Mouse (Mus musculus): Measurements from ENCODE around the gene Efcab6. TPM values are rescaled to one million over a fixed set of nuclear protein-coding genes. Genes with fewer than 3 reads are reported as not detected.
"Not testable (repeated sequence)": the region's sequence is repeated elsewhere in the genome, so short reads cannot be mapped to it uniquely, and the experiment has no call there.

The Efcab6 gene
- polyA plus RNA-seq (2014; fragmentation: Nextera tagmentation; extraction: Ambion mirVana), result 0.55 and 0.84 TPM in 2 replicates

- Histone ChIP-seq H3K4me3 (ENCODE audit: low read depth, low read length) (peak within 1 kb of the TSS; percentile 24), H3K9me3 (ENCODE audit: control insufficient read depth, low read length) (no peaks in the 10 kb centered on the region), H3K9ac (replicated peaks; ENCODE audit: low read depth, low read length) (no peak within 1 kb of the TSS), H3K36me3 (ENCODE audit: control insufficient read depth, insufficient read depth, low read length) (no peaks in the 10 kb centered on the region), H3K4me1 (ENCODE audit: control insufficient read depth, insufficient read depth, low read length) (peaks cover 12% of the 10 kb centered on the region), H3K27me3 (ENCODE audit: control insufficient read depth, insufficient read depth, low read length) (0 out of 2 replicates have a peak, but pooled peaks cover under 1% of the 10 kb centered on the region), H3K4me2 (ENCODE audit: low read depth, low read length) (peak within 1 kb of the TSS; percentile 57), H3K27ac (ENCODE audit: low read depth, low read length) (no peak within 1 kb of the TSS)
- WGBS, result 2% methylated on average over 29 of the region's 29 CpGs
- peak; percentile 81; the same call in 1 of the 2 replicates for ATAC-seq (ENCODE audit: low read depth)
Measured at GRCm38 (mm10) chr15:84065140-84065539, at the start of gene Efcab6. Efcab6 (minus strand) TSS chr15:84065379.

DNA sequence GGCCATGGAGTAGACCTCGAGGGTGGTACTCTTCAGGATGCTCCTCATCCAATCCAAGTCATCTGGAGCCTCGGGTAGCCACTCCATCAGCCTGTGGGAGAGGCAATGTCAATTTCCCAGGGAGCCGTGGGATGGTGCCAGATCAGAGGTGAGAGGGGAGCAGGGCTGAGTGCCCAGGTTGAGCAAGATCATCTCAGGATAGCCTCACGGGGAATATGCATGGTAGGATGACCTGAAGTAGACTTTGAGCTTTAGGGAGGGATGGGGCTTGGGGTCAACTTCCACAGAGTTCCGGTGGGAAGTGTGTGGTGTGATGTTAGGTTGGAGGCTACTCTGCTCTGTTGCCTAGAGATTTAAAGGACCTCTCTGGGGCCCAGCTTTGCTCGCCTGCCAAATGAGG, 48.7 kb upstream of the Efcab6 start:
- no peaks in the 10 kb centered on the region for H3K36me3 ChIP-seq (ENCODE audit: control insufficient read depth, insufficient read depth, low read length)
- 84% methylated on average over 6 of the region's 6 CpGs for WGBS
- no peak for ATAC-seq (ENCODE audit: low read depth)
- no peak overlapping the region for H3K9ac ChIP-seq (replicated peaks; ENCODE audit: low read depth, low read length)
- no peaks in the 10 kb centered on the region for H3K9me3 ChIP-seq (ENCODE audit: control insufficient read depth, low read length)
- no peak overlapping the region for H3K4me2 ChIP-seq (ENCODE audit: low read depth, low read length)
- no peaks in the 10 kb centered on the region for H3K4me1 ChIP-seq (ENCODE audit: control insufficient read depth, insufficient read depth, low read length)
- H3K4me3 ChIP-seq (ENCODE audit: low read depth, low read length), result no peak overlapping the region
- no peaks in the 10 kb centered on the region for H3K27me3 ChIP-seq (ENCODE audit: control insufficient read depth, insufficient read depth, low read length)
- no peak overlapping the region for H3K27ac ChIP-seq (ENCODE audit: low read depth, low read length)

GRCm38 (mm10) chr15:84108899-84109298, 43.7 kb upstream of the Efcab6 start:
- H3K9me3 ChIP-seq (ENCODE audit: control insufficient read depth, low read length), result no peaks in the 10 kb centered on the region
- no peak for ATAC-seq (ENCODE audit: low read depth)
- H3K36me3 ChIP-seq (ENCODE audit: control insufficient read depth, insufficient read depth, low read length), result no peaks in the 10 kb centered on the region
- H3K9ac ChIP-seq (replicated peaks; ENCODE audit: low read depth, low read length), result no peak overlapping the region
- H3K4me1 ChIP-seq (ENCODE audit: control insufficient read depth, insufficient read depth, low read length), result peaks cover 5% of the 10 kb centered on the region; the same call in 1 of the 2 replicates
- no peak overlapping the region for H3K4me3 ChIP-seq (ENCODE audit: low read depth, low read length)
- no peak overlapping the region for H3K27ac ChIP-seq (ENCODE audit: low read depth, low read length)
- H3K27me3 ChIP-seq (ENCODE audit: control insufficient read depth, insufficient read depth, low read length), result peaks cover 2% of the 10 kb centered on the region; the same call in 1 of the 2 replicates
- WGBS, result 6% methylated on average over 13 of the region's 13 CpGs
- no peak overlapping the region for H3K4me2 ChIP-seq (ENCODE audit: low read depth, low read length)

DNA sequence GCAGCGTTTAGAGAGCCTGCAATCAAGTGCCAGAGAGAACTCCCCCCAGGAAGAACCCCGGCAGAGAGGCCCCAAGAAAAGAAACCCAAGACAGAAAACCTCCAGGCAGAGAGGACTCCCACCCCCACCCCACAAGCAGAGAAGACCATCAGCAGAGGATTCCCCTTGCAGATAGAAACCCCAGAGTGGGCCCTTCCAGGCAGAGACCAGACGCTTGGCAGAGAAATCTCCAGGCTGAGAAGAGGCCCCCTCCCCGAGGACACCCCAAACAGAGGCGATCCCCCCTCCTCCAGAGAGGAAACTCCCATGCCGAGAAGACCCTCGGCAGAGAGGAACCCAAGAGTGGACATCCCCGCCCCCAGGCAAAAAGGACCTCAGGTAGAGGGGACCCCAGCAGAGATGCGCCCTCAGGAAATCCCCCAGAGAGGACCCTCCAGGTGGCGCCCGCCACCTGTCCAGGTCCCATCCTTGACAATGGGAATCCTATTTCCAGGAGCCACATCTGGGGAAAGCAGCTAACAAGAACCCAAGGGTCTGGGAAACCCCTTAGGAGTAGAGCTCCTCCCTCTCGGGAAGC, 40.8 kb upstream of the Efcab6 start:
- peak; percentile 31; the same call in 1 of the 2 replicates for ATAC-seq (ENCODE audit: low read depth)
- peak overlapping the region; percentile 76 for H3K9ac ChIP-seq (replicated peaks; ENCODE audit: low read depth, low read length)
- peaks cover 5% of the 10 kb centered on the region; the same call in 1 of the 2 replicates for H3K4me1 ChIP-seq (ENCODE audit: control insufficient read depth, insufficient read depth, low read length)
- H3K4me3 ChIP-seq (ENCODE audit: low read depth, low read length), result peak overlapping the region; percentile 65
- no peaks in the 10 kb centered on the region for H3K9me3 ChIP-seq (ENCODE audit: control insufficient read depth, low read length)
- H3K27me3 ChIP-seq (ENCODE audit: control insufficient read depth, insufficient read depth, low read length), result peaks cover 2% of the 10 kb centered on the region; the same call in 1 of the 2 replicates
- peak overlapping the region; percentile 71 for H3K4me2 ChIP-seq (ENCODE audit: low read depth, low read length)
- WGBS, result 17% methylated on average over 12 of the region's 12 CpGs
- no peaks in the 10 kb centered on the region for H3K36me3 ChIP-seq (ENCODE audit: control insufficient read depth, insufficient read depth, low read length)
- H3K27ac ChIP-seq (ENCODE audit: low read depth, low read length), result peak overlapping the region; percentile 73

- peaks cover 2% of the 10 kb centered on the region; the same call in 1 of the 2 replicates for H3K27me3 ChIP-seq (ENCODE audit: control insufficient read depth, insufficient read depth, low read length)
- peak within 1 kb of the TSS; percentile 65 for H3K4me3 ChIP-seq (ENCODE audit: low read depth, low read length)
- under 1% methylated on average over 77 of the region's 77 CpGs for WGBS
- H3K27ac ChIP-seq (ENCODE audit: low read depth, low read length), result peak within 1 kb of the TSS; percentile 73
- H3K4me2 ChIP-seq (ENCODE audit: low read depth, low read length), result peak within 1 kb of the TSS; percentile 71
- ATAC-seq (ENCODE audit: low read depth), result peak; percentile 73
- peak within 1 kb of the TSS; percentile 76 for H3K9ac ChIP-seq (replicated peaks; ENCODE audit: low read depth, low read length)
- H3K9me3 ChIP-seq (ENCODE audit: control insufficient read depth, low read length), result no peaks in the 10 kb centered on the region
- H3K36me3 ChIP-seq (ENCODE audit: control insufficient read depth, insufficient read depth, low read length), result no peaks in the 10 kb centered on the region
- H3K4me1 ChIP-seq (ENCODE audit: control insufficient read depth, insufficient read depth, low read length), result peaks cover 5% of the 10 kb centered on the region; the same call in 1 of the 2 replicates
Measured at GRCm38 (mm10) chr15:84105105-84105923, 40.1 kb upstream of the Efcab6 start, which contains the start of gene Sult4a1. Sult4a1 (minus strand) TSS chr15:84105754.

GRCm38 (mm10) chr15:84104626-84105025, 39.4 kb upstream of the Efcab6 start:
- Histone ChIP-seq H3K9me3 (ENCODE audit: control insufficient read depth, low read length) (no peaks in the 10 kb centered on the region), H3K4me3 (ENCODE audit: low read depth, low read length) (peak overlapping the region; percentile 65), H3K4me2 (ENCODE audit: low read depth, low read length) (peak overlapping the region; percentile 71), H3K36me3 (ENCODE audit: control insufficient read depth, insufficient read depth, low read length) (no peaks in the 10 kb centered on the region), H3K27me3 (ENCODE audit: control insufficient read depth, insufficient read depth, low read length) (peaks cover 2% of the 10 kb centered on the region; the same call in 1 of the 2 replicates), H3K9ac (replicated peaks; ENCODE audit: low read depth, low read length) (peak overlapping the region; percentile 76), H3K4me1 (ENCODE audit: control insufficient read depth, insufficient read depth, low read length) (peaks cover 5% of the 10 kb centered on the region; the same call in 1 of the 2 replicates), H3K27ac (ENCODE audit: low read depth, low read length) (no peak overlapping the region)
- no peak for ATAC-seq (ENCODE audit: low read depth)
- 73% methylated on average over 7 of the region's 7 CpGs for WGBS

GRCm38 (mm10) chr15:84097536-84097935, 32.4 kb upstream of the Efcab6 start:
- WGBS, result 91% methylated on average over 15 of the region's 15 CpGs
- H3K9me3 ChIP-seq (ENCODE audit: control insufficient read depth, low read length); H3K36me3 ChIP-seq (ENCODE audit: control insufficient read depth, insufficient read depth, low read length); H3K4me2 ChIP-seq (ENCODE audit: low read depth, low read length); H3K4me3 ChIP-seq (ENCODE audit: low read depth, low read length); H3K9ac ChIP-seq (replicated peaks; ENCODE audit: low read depth, low read length); H3K4me1 ChIP-seq (ENCODE audit: control insufficient read depth, insufficient read depth, low read length); ATAC-seq (ENCODE audit: low read depth); H3K27ac ChIP-seq (ENCODE audit: low read depth, low read length); H3K27me3 ChIP-seq (ENCODE audit: control insufficient read depth, insufficient read depth, low read length): not testable (repeated sequence)

DNA sequence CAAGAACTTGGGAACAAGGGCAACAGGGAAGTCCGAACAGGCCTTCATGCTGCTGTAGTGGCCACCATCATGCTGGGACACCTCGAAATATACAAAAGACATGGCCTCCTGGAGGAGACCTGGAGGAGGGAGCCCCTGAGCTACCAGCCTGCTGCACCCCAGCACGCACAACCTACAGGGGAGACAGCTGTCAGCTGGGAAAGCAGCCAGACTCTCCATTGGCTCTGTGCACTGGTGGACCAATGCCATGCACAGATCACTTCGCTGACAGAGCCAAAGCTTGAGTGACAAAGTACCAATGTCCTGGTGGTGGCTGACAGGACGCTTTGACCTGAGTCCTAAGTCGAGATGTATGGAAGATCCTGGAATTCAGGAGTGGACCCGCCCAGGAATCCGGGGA, 30.9 kb upstream of the Efcab6 start:
- Histone ChIP-seq H3K36me3 (ENCODE audit: control insufficient read depth, insufficient read depth, low read length) (no peaks in the 10 kb centered on the region), H3K27ac (ENCODE audit: low read depth, low read length) (no peak overlapping the region), H3K9ac (replicated peaks; ENCODE audit: low read depth, low read length) (no peak overlapping the region), H3K27me3 (ENCODE audit: control insufficient read depth, insufficient read depth, low read length) (no peaks in the 10 kb centered on the region), H3K4me3 (ENCODE audit: low read depth, low read length) (no peak overlapping the region), H3K4me2 (ENCODE audit: low read depth, low read length) (no peak overlapping the region), H3K9me3 (ENCODE audit: control insufficient read depth, low read length) (no peaks in the 10 kb centered on the region), H3K4me1 (ENCODE audit: control insufficient read depth, insufficient read depth, low read length) (no peaks in the 10 kb centered on the region)
- no peak for ATAC-seq (ENCODE audit: low read depth)
- WGBS, result 84% methylated on average over 8 of the region's 8 CpGs

- Histone ChIP-seq H3K4me1 (ENCODE audit: control insufficient read depth, insufficient read depth, low read length) (no peaks in the 10 kb centered on the region), H3K27ac (ENCODE audit: low read depth, low read length) (no peak overlapping the region)
- ATAC-seq (ENCODE audit: low read depth), result no peak
Measured at GRCm38 (mm10) chr15:84094921-84095320, 29.7 kb upstream of the Efcab6 start.

More at GRCm38 (mm10) chr15:84094921-84095320, 29.7 kb upstream of the Efcab6 start:
- H3K36me3 ChIP-seq (ENCODE audit: control insufficient read depth, insufficient read depth, low read length), result no peaks in the 10 kb centered on the region
- WGBS, result 73% methylated on average over 7 of the region's 7 CpGs
- no peaks in the 10 kb centered on the region for H3K27me3 ChIP-seq (ENCODE audit: control insufficient read depth, insufficient read depth, low read length)
- no peak overlapping the region for H3K4me3 ChIP-seq (ENCODE audit: low read depth, low read length)
- H3K9ac ChIP-seq (replicated peaks; ENCODE audit: low read depth, low read length), result no peak overlapping the region
- H3K4me2 ChIP-seq (ENCODE audit: low read depth, low read length), result no peak overlapping the region
- no peaks in the 10 kb centered on the region for H3K9me3 ChIP-seq (ENCODE audit: control insufficient read depth, low read length)
